In the genomic region with DNA sequence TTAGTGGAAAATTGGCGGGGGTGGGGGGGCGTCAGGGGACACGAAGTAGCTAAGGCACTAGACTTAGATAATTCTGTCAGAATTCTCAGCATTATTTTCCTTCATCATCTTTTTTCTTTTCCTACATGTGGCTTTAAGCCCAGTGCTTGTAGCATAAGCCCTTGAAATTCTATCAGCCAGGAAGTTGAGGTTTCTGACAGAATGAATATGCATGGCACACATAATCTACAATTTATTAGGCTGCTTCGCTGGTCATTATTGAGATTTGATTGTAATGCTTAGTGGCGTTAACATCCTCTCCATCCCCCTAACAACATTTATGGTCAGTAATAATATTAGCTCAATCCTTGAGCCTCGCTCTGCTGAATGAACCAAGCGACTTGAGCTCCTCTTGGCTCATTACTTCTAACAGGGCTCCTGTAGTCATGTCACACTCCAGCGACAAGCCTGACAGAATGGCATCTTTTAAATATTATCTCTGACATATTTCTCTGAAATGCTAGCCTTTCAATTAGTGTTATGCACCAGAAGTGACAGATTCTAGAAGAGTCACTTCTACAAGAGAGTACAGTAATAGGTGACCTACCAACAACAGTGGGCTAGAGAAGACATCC, we compare ENCODE assay signal across 13 mouse cellular contexts.
DNase-seq lines count a peak whose midpoint lies in the region; ATAC-seq lines count a peak whose summit lies in the region.
"Had no signal": no experiment of that assay in that cellular context is flagged by ENCODE, and none has a peak within 500 bp of the region (broad histone marks: within the 10 kb centered on the region; RNA-seq: fewer than 3 reads in every experiment).

No protein-coding gene starts in this region.

- peak; percentile 42 for ATAC-seq in frontal cortex, adult (ENCODE audit: low TSS enrichment)
- no peak for ATAC-seq in midbrain, embryonic 14.5 days (ENCODE audit: low FRiP score, low TSS enrichment)
- ATAC-seq: CD4-positive, CD25-positive, alpha-beta regulatory T cell, adult 4 months; liver, postnatal 0 days had no signal

- H3K9me3 ChIP-seq in midbrain, embryonic 14.5 days (ENCODE audit: control insufficient read depth, low read length) = no peaks in the 10 kb centered on the region
- H3K9me3 ChIP-seq: limb, embryonic 13.5 days; neural tube, embryonic 12.5 days had no signal

- peak overlapping the region; percentile 42; the same call in 1 of the 2 replicates for H3K27ac ChIP-seq in midbrain, embryonic 14.5 days (replicated peaks; ENCODE audit: low read depth, low read length)
- H3K27ac ChIP-seq: limb, embryonic 13.5 days; neural tube, embryonic 12.5 days had no signal

- 73% methylated on average over 8 of the region's 8 CpGs for WGBS in midbrain, embryonic 14.5 days

- no peaks in the 10 kb centered on the region for H3K4me1 ChIP-seq in midbrain, embryonic 14.5 days (ENCODE audit: control insufficient read depth, insufficient read depth, low read length)
- H3K4me1 ChIP-seq: limb, embryonic 13.5 days; neural tube, embryonic 12.5 days had no signal

- H3K27me3 ChIP-seq in midbrain, embryonic 14.5 days (ENCODE audit: control insufficient read depth, insufficient read depth, low read length) = no peaks in the 10 kb centered on the region
- H3K27me3 ChIP-seq: limb, embryonic 13.5 days; neural tube, embryonic 12.5 days had no signal

- H3K36me3 ChIP-seq in midbrain, embryonic 14.5 days (ENCODE audit: control insufficient read depth, insufficient read depth, low read length) = no peaks in the 10 kb centered on the region
- H3K36me3 ChIP-seq: limb, embryonic 13.5 days; neural tube, embryonic 12.5 days had no signal

- DNase-seq in frontal cortex, postnatal 36 days (ENCODE audit: low spot score in 2 of 2) = no peak
- DNase-seq in Muller cell, postnatal 12 days (ENCODE audit: inconsistent ontology term) = peak; percentile 4
- DNase-seq in brain, embryonic 18.5 days (ENCODE audit: low read depth, low spot score) = peak; percentile 18
- DNase-seq in midbrain, embryonic 14.5 days = no peak
- DNase-seq in kidney, adult 9 months = no peak
- no peak for DNase-seq in embryo, embryonic 11 days
- DNase-seq: heart, adult 11 months had no signal

- H3K4me2 ChIP-seq in midbrain, embryonic 14.5 days (ENCODE audit: low read length) = no peak overlapping the region
- H3K4me2 ChIP-seq: limb, embryonic 13.5 days; neural tube, embryonic 12.5 days had no signal

- H3K9ac ChIP-seq in midbrain, embryonic 14.5 days (replicated peaks; ENCODE audit: low read length) = no peak overlapping the region
- H3K9ac ChIP-seq: limb, embryonic 13.5 days; liver, postnatal 0 days; neural tube, embryonic 12.5 days had no signal

- H3K4me3 ChIP-seq in midbrain, embryonic 14.5 days (replicated peaks; ENCODE audit: low read depth, low read length) = no peak overlapping the region
- H3K4me3 ChIP-seq: gastrocnemius, adult 2 months; limb, embryonic 13.5 days; neural tube, embryonic 12.5 days had no signal

Comparison
In these comparisons a context has a peak if more than half of its experiments do, and no peak if none do; other contexts are left out.
1. DNase-seq: peak in Muller cell, postnatal 12 days (single experiment) and brain, embryonic 18.5 days (single experiment); none in frontal cortex, postnatal 36 days (0 of 2), midbrain, embryonic 14.5 days (single experiment), kidney, adult 9 months (single experiment) and embryo, embryonic 11 days (single experiment).